Mouse (Mus musculus) lung, adult 2 months (tissue): Measurements from ENCODE around the gene Nmt1.

Source experiments
- CTCF ChIP-seq: fragments of 200-500 bp; IDR thresholded peaks from 2 replicates; pipeline ENCODE4 v1.5.1; 2011; ENCODE audit warnings: mild to moderate bottlenecking, low read length, control low read depth; ENCODE audit not compliant: insufficient read depth
- POLR2A ChIP-seq: fragments of 200-500 bp; IDR thresholded peaks from 2 replicates; pipeline ENCODE4 v1.6.1; 2011; ENCODE audit warnings: low read depth, mild to moderate bottlenecking, control low read depth, low read length, borderline replicate concordance; ENCODE audit errors: extremely low read depth

GRCm38 (mm10) chr11:103035007-103035406 is 7.0 kb downstream of the Nmt1 start:
- TF ChIP-seq CTCF (no peak), POLR2A (no peak)
